Comparison of ENCODE assay signal across 9 mouse cellular contexts in genomic region chr8:84970135-84970790, GRCm38 (mm10). TPM values are rescaled to one million over a fixed set of nuclear protein-coding genes. Genes with fewer than 3 reads are reported as not detected.
DNase-seq lines count a peak whose midpoint lies in the region; ATAC-seq and TF ChIP-seq lines count a peak whose summit lies in the region.
"Had no signal": no experiment of that assay in that cellular context is flagged by ENCODE, and none has a peak within 500 bp of the region (broad histone marks: within the 10 kb centered on the region; RNA-seq: fewer than 3 reads in every experiment).

No protein-coding gene starts in this region.

- H3K79me2 ChIP-seq in myocyte (ENCODE audit: control insufficient read depth, insufficient read depth): peaks cover 14% of the 10 kb centered on the region

- TF ChIP-seq CTCF in spleen, adult 2 months (IDR thresholded peaks at IDR 0.05; ENCODE audit: extremely low read depth, insufficient read depth, insufficient read length, insufficient replicate concordance): no peak

- no peaks in the 10 kb centered on the region for H3K36me3 ChIP-seq in spleen, adult 2 months (ENCODE audit: control insufficient read depth, insufficient read depth, low read length)
- H3K36me3 ChIP-seq in intestine, embryonic 16.5 days (ENCODE audit: control insufficient read depth, insufficient read depth, low read length): no peaks in the 10 kb centered on the region
- H3K36me3 ChIP-seq in myocyte (ENCODE audit: control insufficient read depth, insufficient read depth): peaks cover 7% of the 10 kb centered on the region

- peak overlapping the region; percentile 79 for H3ac ChIP-seq in myocyte (ENCODE audit: control insufficient read depth, insufficient read length)

- peaks cover 19% of the 10 kb centered on the region; the same call in 1 of the 2 replicates for H3K4me1 ChIP-seq in spleen, adult 2 months (ENCODE audit: control insufficient read depth, insufficient read depth, insufficient read length)
- H3K4me1 ChIP-seq in intestine, embryonic 16.5 days (ENCODE audit: control insufficient read depth, insufficient read depth, low read length): peaks cover 30% of the 10 kb centered on the region

- ATAC-seq in intestine, embryonic 16.5 days: no peak

- no peaks in the 10 kb centered on the region for H3K9me3 ChIP-seq in intestine, embryonic 16.5 days (ENCODE audit: control insufficient read depth, low read length)

- peak; percentile 39 for DNase-seq in adrenal gland, postnatal 10 days
- no peak for DNase-seq in adrenal gland, adult 18-20 months (ENCODE audit: low spot score in 2 of 2)
- no peak for DNase-seq in spleen, adult 2 months (ENCODE audit: low read depth in 1 of 2, low spot score in 2 of 2)
- no peak for DNase-seq in spleen, adult 12 weeks (ENCODE audit: low spot score)
- DNase-seq in testis, postnatal 14 days (ENCODE audit: low spot score): no peak
- no peak for DNase-seq in frontal cortex, postnatal 36 days (ENCODE audit: low spot score in 2 of 2)

- peak overlapping the region; percentile 84 for H3K4me2 ChIP-seq in intestine, embryonic 16.5 days (ENCODE audit: low read depth, low read length)
- H3K4me2 ChIP-seq in myocyte (ENCODE audit: low read depth): peak overlapping the region; percentile 71

- H3K27me3 ChIP-seq in spleen, adult 2 months (ENCODE audit: control insufficient read depth, insufficient read depth, low read length): no peaks in the 10 kb centered on the region
- no peaks in the 10 kb centered on the region for H3K27me3 ChIP-seq in intestine, embryonic 16.5 days (replicated peaks; ENCODE audit: control insufficient read depth, insufficient read depth, low read length)
- H3K27me3 ChIP-seq in myocyte (ENCODE audit: control insufficient read depth, insufficient read depth, insufficient read length): no peaks in the 10 kb centered on the region

- peak overlapping the region; percentile 79 for H3K4me3 ChIP-seq in spleen, adult 2 months (ENCODE audit: extremely low read depth, insufficient read depth, insufficient read length)
- peak overlapping the region; percentile 62 for H3K4me3 ChIP-seq in intestine, embryonic 16.5 days (ENCODE audit: low read length)
- H3K4me3 ChIP-seq in myocyte: peak overlapping the region; percentile 99

- H3K9ac ChIP-seq in intestine, embryonic 16.5 days (ENCODE audit: low read depth, low read length): peak overlapping the region; percentile 80

- peak overlapping the region; percentile 14; the same call in 1 of the 2 replicates for H3K27ac ChIP-seq in spleen, adult 2 months (ENCODE audit: insufficient read depth, low read length)
- peak overlapping the region; percentile 93 for H3K27ac ChIP-seq in intestine, embryonic 16.5 days (ENCODE audit: low read length)

- 17% methylated on average over 21 of the region's 21 CpGs for WGBS in spleen, adult 2 months
- 3% methylated on average over 21 of the region's 21 CpGs for WGBS in intestine, embryonic 16.5 days

- TF ChIP-seq POLR2A in spleen, adult 2 months (IDR thresholded peaks at IDR 0.05; ENCODE audit: low read depth, low read length): no peak
- no peak for TF ChIP-seq POLR2A in myocyte (IDR thresholded peaks at IDR 0.05; ENCODE audit: insufficient read length, low read depth)

TF ChIP-seq in myocyte, 11 proteins besides CTCF, POLR2A, EP300 and RAD21:
- TF ChIP-seq MAX (IDR thresholded peaks at IDR 0.05; ENCODE audit: low read depth) (no peak), MYOG (IDR thresholded peaks at IDR 0.05; ENCODE audit: control insufficient read depth in 1 of 3, insufficient read depth in 1 of 3, insufficient read length in 2 of 3, low read depth in 2 of 3) (no peak), SRF (IDR thresholded peaks at IDR 0.05; ENCODE audit: control insufficient read depth, insufficient read length, low read depth) (no peak), REST (IDR thresholded peaks at IDR 0.05; ENCODE audit: insufficient read depth, insufficient read length) (no peak), TCF12 (IDR thresholded peaks at IDR 0.05; ENCODE audit: insufficient read depth, poor library complexity, severe bottlenecking) (no peak), CEBPB (IDR thresholded peaks at IDR 0.05; ENCODE audit: insufficient read depth, poor library complexity, severe bottlenecking) (no peak), USF1 (IDR thresholded peaks at IDR 0.05; ENCODE audit: low read depth) (no peak), E2F4 (IDR thresholded peaks at IDR 0.05; ENCODE audit: insufficient read depth) (no peak), TCF3 (IDR thresholded peaks at IDR 0.05; ENCODE audit: insufficient read length, low read depth) (no peak), MYOD1 (IDR thresholded peaks at IDR 0.05; ENCODE audit: control insufficient read depth in 1 of 3, insufficient read length in 2 of 3, low read depth in 2 of 3) (no peak)

RNA-seq across cellular contexts. Expression of gene Rnaseh2a, which starts 0.7 kb away (rescaled TPM):
- total RNA-seq in adrenal gland, postnatal 10 days (2021): 10 to 100 TPM; 88.6 to 91.7 TPM
- total RNA-seq in adrenal gland, adult 18-20 months (2021): 100 to 1,000 TPM in 1 of 2 experiments, 10 to 100 TPM in 1; 80.9 to 131 TPM
- polyA plus RNA-seq in spleen, adult 2 months (2012; rRNA removed): 34.2 and 35.6 TPM in 2 replicates
- polyA plus RNA-seq in intestine, embryonic 16.5 days (2015; fragmentation: Nextera tagmentation; extraction: Ambion mirVana): 102 and 120 TPM in 2 replicates
- polyA plus RNA-seq in myocyte (2012; fragmentation: generic; extraction: Trizol): 74.1 TPM

RNA-seq across cellular contexts. Expression of gene Prdx2, which starts 0.9 kb away (rescaled TPM):
- 100 to 1,000 TPM; 477 to 503 TPM for total RNA-seq in adrenal gland, postnatal 10 days (2021)
- total RNA-seq in adrenal gland, adult 18-20 months (2021): 100 to 1,000 TPM; 740 to 761 TPM
- 149 and 164 TPM in 2 replicates for polyA plus RNA-seq in spleen, adult 2 months (2012; rRNA removed)
- 533 and 590 TPM in 2 replicates for polyA plus RNA-seq in intestine, embryonic 16.5 days (2015; fragmentation: Nextera tagmentation; extraction: Ambion mirVana)
- 432 TPM for polyA plus RNA-seq in myocyte (2012; fragmentation: generic; extraction: Trizol)

RNA-seq across cellular contexts. Expression of gene Gm49661, which starts 1.0 kb away (rescaled TPM):
- total RNA-seq in adrenal gland, postnatal 10 days (2021): 1 to 10 TPM in 1 of 2 experiments, not detected in 1; 1.1 TPM
- total RNA-seq in adrenal gland, adult 18-20 months (2021): 1 to 10 TPM; 1.9 TPM
- polyA plus RNA-seq in spleen, adult 2 months (2012; rRNA removed): not detected in 2 replicates
- not detected in 2 replicates for polyA plus RNA-seq in intestine, embryonic 16.5 days (2015; fragmentation: Nextera tagmentation; extraction: Ambion mirVana)
- not detected for polyA plus RNA-seq in myocyte (2012; fragmentation: generic; extraction: Trizol)
- total RNA-seq: hematopoietic stem cell, adult 5-6 weeks had no signal

RNA-seq across cellular contexts. Expression of gene Junb, which starts 8.3 kb away (rescaled TPM):
- total RNA-seq in adrenal gland, postnatal 10 days (2021): 100 to 1,000 TPM in 1 of 2 experiments, 10 to 100 TPM in 1; 28.7 to 134 TPM
- 10 to 100 TPM; 27.1 to 28.5 TPM for total RNA-seq in adrenal gland, adult 18-20 months (2021)
- 89.2 and 154 TPM in 2 replicates for polyA plus RNA-seq in spleen, adult 2 months (2012; rRNA removed)
- 18.2 and 25.5 TPM in 2 replicates for polyA plus RNA-seq in intestine, embryonic 16.5 days (2015; fragmentation: Nextera tagmentation; extraction: Ambion mirVana)
- polyA plus RNA-seq in myocyte (2012; fragmentation: generic; extraction: Trizol): 140 TPM

RNA-seq across cellular contexts. Expression of gene Hook2, which starts 20.1 kb away (rescaled TPM):
- total RNA-seq in adrenal gland, postnatal 10 days (2021): 1 to 10 TPM; 6.5 to 6.6 TPM
- total RNA-seq in adrenal gland, adult 18-20 months (2021): 1 to 10 TPM; 6.3 to 7.2 TPM
- 3.6 and 3.9 TPM in 2 replicates for polyA plus RNA-seq in spleen, adult 2 months (2012; rRNA removed)
- polyA plus RNA-seq in intestine, embryonic 16.5 days (2015; fragmentation: Nextera tagmentation; extraction: Ambion mirVana): 96.9 and 108 TPM in 2 replicates
- polyA plus RNA-seq in myocyte (2012; fragmentation: generic; extraction: Trizol): 9.3 TPM
